ENCODE assay signal across 8 mouse cellular contexts in the genomic region with DNA sequence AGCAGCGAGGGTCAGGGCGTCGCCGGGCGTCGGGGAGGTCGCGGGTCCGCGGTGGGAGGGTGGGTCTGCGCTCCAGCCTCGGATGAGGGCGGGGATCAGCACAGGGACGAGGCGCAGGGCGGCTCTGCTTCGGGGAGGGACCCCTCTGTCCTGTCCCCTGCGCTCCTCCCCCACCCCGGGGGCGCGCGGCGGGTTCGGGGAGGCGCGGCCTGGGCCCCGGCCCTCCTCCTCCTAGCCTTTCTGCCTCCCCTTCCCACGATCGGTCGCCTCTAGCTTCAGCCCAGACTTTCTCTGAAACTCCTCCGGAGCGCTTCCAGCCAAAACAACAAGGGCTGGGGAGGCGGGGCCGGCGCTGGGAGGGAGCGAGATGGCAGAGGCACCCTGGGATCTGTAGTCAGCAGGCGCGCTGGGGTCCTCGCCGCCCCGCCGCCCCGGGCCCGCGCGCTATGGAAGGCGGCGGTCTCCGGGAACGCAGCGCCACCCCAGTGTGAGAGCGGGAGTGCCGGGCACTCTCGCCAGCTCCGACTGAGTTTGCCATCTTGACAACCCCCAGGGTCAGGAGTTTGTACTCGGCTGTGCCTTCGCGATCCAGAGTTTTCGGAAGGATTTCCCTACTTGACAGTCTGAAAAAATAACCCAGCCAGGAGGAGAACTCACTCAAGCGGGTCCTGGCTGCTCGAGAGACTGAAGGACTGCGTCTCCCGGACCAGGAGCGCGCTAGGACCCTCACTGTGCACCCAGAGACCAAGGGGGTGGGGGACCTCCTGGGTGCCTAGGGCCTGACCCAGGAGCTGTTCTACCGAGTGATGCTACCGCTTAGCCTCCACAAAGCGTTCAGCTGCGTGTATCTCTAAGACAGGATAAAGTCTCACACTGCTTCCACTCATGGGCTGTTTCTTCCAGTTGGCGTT. TPM values are rescaled to one million over a fixed set of nuclear protein-coding genes. Genes with fewer than 3 reads are reported as not detected.
DNase-seq lines count a peak whose midpoint lies in the region; ATAC-seq and TF ChIP-seq lines count a peak whose summit lies in the region.

A gene (minus strand): TSS at position 324 of the 911 bp plus-strand sequence.

- H3K4me1 ChIP-seq in G1E (ENCODE audit: insufficient read depth, low read depth, low read length): peaks cover 13% of the 10 kb centered on the region
- H3K4me1 ChIP-seq in forebrain, embryonic 16.5 days (replicated peaks; ENCODE audit: control insufficient read depth, insufficient read depth, low read length): peaks cover 25% of the 10 kb centered on the region
- H3K4me1 ChIP-seq in liver, embryonic 16.5 days (ENCODE audit: control insufficient read depth, low read depth, low read length): no peaks in the 10 kb centered on the region; the same call in 1 of the 2 replicates
- H3K4me1 ChIP-seq in neural tube, embryonic 14.5 days (ENCODE audit: control insufficient read depth, insufficient read depth, low read length): peaks cover 3% of the 10 kb centered on the region; the same call in 1 of the 2 replicates
- peaks cover 7% of the 10 kb centered on the region; the same call in 1 of the 2 replicates for H3K4me1 ChIP-seq in thymus, adult 2 months (replicated peaks; ENCODE audit: control insufficient read depth, insufficient read depth, low read length)

- peak; percentile 52 for DNase-seq in G1E (ENCODE audit: low spot score)
- DNase-seq in cerebellum, adult 18-20 months: peak; percentile 60 to 72
- DNase-seq in heart, postnatal 10 days: peak; percentile 94 to 96
- DNase-seq in large intestine, adult 2 months (ENCODE audit: low read depth, low spot score): no peak
- DNase-seq in thymus, adult 2 months: peak; percentile 52

- peaks cover 7% of the 10 kb centered on the region; the same call in 1 of the 2 replicates for H3K27me3 ChIP-seq in G1E (ENCODE audit: insufficient read depth, low read length)
- no peaks in the 10 kb centered on the region for H3K27me3 ChIP-seq in forebrain, embryonic 16.5 days (replicated peaks; ENCODE audit: control insufficient read depth, insufficient read depth, low read length)
- H3K27me3 ChIP-seq in liver, embryonic 16.5 days (ENCODE audit: control insufficient read depth, insufficient read depth, low read depth, low read length): peaks cover 32% of the 10 kb centered on the region
- no peaks in the 10 kb centered on the region for H3K27me3 ChIP-seq in neural tube, embryonic 14.5 days (ENCODE audit: control insufficient read depth, insufficient read depth, low read length)
- H3K27me3 ChIP-seq in thymus, adult 2 months (ENCODE audit: control insufficient read depth, insufficient read depth, low read length): peaks cover 5% of the 10 kb centered on the region

- no peak for TF ChIP-seq CTCF in G1E (IDR thresholded peaks at IDR 0.05; ENCODE audit: low read depth, low read length)
- TF ChIP-seq CTCF in thymus, adult 2 months (IDR thresholded peaks at IDR 0.05; ENCODE audit: borderline replicate concordance, control insufficient read depth, extremely low read depth, insufficient read depth, low read length, poor library complexity): no peak

- H3K27ac ChIP-seq in forebrain, embryonic 16.5 days (ENCODE audit: low read length): peak within 1 kb of the TSS; percentile 93
- peak within 1 kb of the TSS; percentile 87 for H3K27ac ChIP-seq in liver, embryonic 16.5 days (ENCODE audit: low read length)
- peak within 1 kb of the TSS; percentile 83 for H3K27ac ChIP-seq in neural tube, embryonic 14.5 days (ENCODE audit: low read depth, low read length)
- no peak within 1 kb of the TSS for H3K27ac ChIP-seq in thymus, adult 2 months (ENCODE audit: control insufficient read depth, insufficient read depth, low read length)

- intact Hi-C loops in heart, postnatal 10 days (cut with DNase I): no loop called here

- peak within 1 kb of the TSS; percentile 90 for H3K4me2 ChIP-seq in forebrain, embryonic 16.5 days (ENCODE audit: low read length)
- H3K4me2 ChIP-seq in liver, embryonic 16.5 days (ENCODE audit: low read depth, low read length): peak within 1 kb of the TSS; percentile 82
- peak within 1 kb of the TSS; percentile 69 for H3K4me2 ChIP-seq in neural tube, embryonic 14.5 days (ENCODE audit: low read depth, low read length)

- peak within 1 kb of the TSS; percentile 82 for H3K9ac ChIP-seq in forebrain, embryonic 16.5 days (replicated peaks; ENCODE audit: low read depth, low read length)
- H3K9ac ChIP-seq in liver, embryonic 16.5 days (ENCODE audit: low read depth, low read length): peak within 1 kb of the TSS; percentile 67
- peak within 1 kb of the TSS; percentile 70 for H3K9ac ChIP-seq in neural tube, embryonic 14.5 days (replicated peaks; ENCODE audit: low read depth, low read length)

- H3K9me3 ChIP-seq in G1E (replicated peaks): peaks cover 23% of the 10 kb centered on the region
- no peaks in the 10 kb centered on the region for H3K9me3 ChIP-seq in forebrain, embryonic 16.5 days (ENCODE audit: control insufficient read depth, low read length)
- no peaks in the 10 kb centered on the region for H3K9me3 ChIP-seq in liver, embryonic 16.5 days (replicated peaks; ENCODE audit: control insufficient read depth, low read length)
- H3K9me3 ChIP-seq in neural tube, embryonic 14.5 days (ENCODE audit: control insufficient read depth, low read length): no peaks in the 10 kb centered on the region

- no peaks in the 10 kb centered on the region for H3K36me3 ChIP-seq in G1E (replicated peaks)
- no peaks in the 10 kb centered on the region for H3K36me3 ChIP-seq in forebrain, embryonic 16.5 days (ENCODE audit: control insufficient read depth, insufficient read depth)
- H3K36me3 ChIP-seq in liver, embryonic 16.5 days (ENCODE audit: control insufficient read depth, insufficient read depth): no peaks in the 10 kb centered on the region
- no peaks in the 10 kb centered on the region for H3K36me3 ChIP-seq in neural tube, embryonic 14.5 days (ENCODE audit: control insufficient read depth, insufficient read depth, low read length)
- H3K36me3 ChIP-seq in thymus, adult 2 months (ENCODE audit: control insufficient read depth, insufficient read depth, low read length): no peaks in the 10 kb centered on the region

- peak; percentile 45 for ATAC-seq in G1E (ENCODE audit: extremely low read depth, insufficient number of reproducible peaks, low FRiP score, poor library complexity, severe bottlenecking)
- ATAC-seq in forebrain, embryonic 16.5 days: peak; percentile 97
- peak; percentile 84 for ATAC-seq in liver, embryonic 16.5 days (ENCODE audit: low read depth)
- peak; percentile 98 for ATAC-seq in neural tube, embryonic 14.5 days (ENCODE audit: low read depth)

- TF ChIP-seq POLR2A in thymus, adult 2 months (IDR thresholded peaks at IDR 0.05; ENCODE audit: control insufficient read depth, extremely low read depth, insufficient read depth, low read length, poor library complexity): no peak

- WGBS in forebrain, embryonic 16.5 days: under 1% methylated on average over 55 of the region's 70 CpGs
- 2% methylated on average over 68 of the region's 70 CpGs for WGBS in large intestine, adult 2 months
- WGBS in liver, embryonic 16.5 days (ENCODE audit: insufficient replicate concordance): under 1% methylated on average over 64 of the region's 70 CpGs
- under 1% methylated on average over 67 of the region's 70 CpGs for WGBS in neural tube, embryonic 14.5 days
- WGBS in thymus, adult 2 months: 6% methylated on average over 68 of the region's 70 CpGs

- H3K4me3 ChIP-seq in G1E (ENCODE audit: low read depth, low read length): peak within 1 kb of the TSS; percentile 80
- peak within 1 kb of the TSS; percentile 90 for H3K4me3 ChIP-seq in forebrain, embryonic 16.5 days (replicated peaks; ENCODE audit: low read length)
- H3K4me3 ChIP-seq in liver, embryonic 16.5 days (ENCODE audit: low read depth, low read length): peak within 1 kb of the TSS; percentile 69
- H3K4me3 ChIP-seq in neural tube, embryonic 14.5 days (ENCODE audit: low read depth, low read length): peak within 1 kb of the TSS; percentile 61
- H3K4me3 ChIP-seq in thymus, adult 2 months (ENCODE audit: control insufficient read depth, insufficient read depth, low read length): peak within 1 kb of the TSS; percentile 38

RNA-seq across cellular contexts. Expression of the gene that starts here (rescaled TPM):
- total RNA-seq in G1E (2014; fragmentation: Nextera tagmentation): 20.8 and 28.2 TPM in 2 replicates
- total RNA-seq in G1E (2017): 3.9 and 4.4 TPM in 2 replicates
- 2.7 and 3.0 TPM in 2 replicates for polyA plus RNA-seq in G1E (2012)
- 10.6 and 11.8 TPM in 2 replicates for polyA plus RNA-seq in forebrain, embryonic 16.5 days (2015; fragmentation: Nextera tagmentation; extraction: Ambion mirVana)
- 10 to 100 TPM; 41.2 to 51.1 TPM for total RNA-seq in heart, postnatal 10 days (2021)
- polyA plus RNA-seq in large intestine, adult 2 months (2012; rRNA removed): 10.5 and 13.4 TPM in 2 replicates
- polyA plus RNA-seq in liver, embryonic 16.5 days (2015; fragmentation: Nextera tagmentation; extraction: Ambion mirVana): 6.1 and 7.2 TPM in 2 replicates
- 12.5 and 18.4 TPM in 2 replicates for polyA plus RNA-seq in neural tube, embryonic 14.5 days (2014; fragmentation: Nextera tagmentation; extraction: Ambion mirVana)
- 5.6 and 8.9 TPM in 2 replicates for polyA plus RNA-seq in thymus, adult 2 months (2012; rRNA removed)

Comparison
In these comparisons a context has a peak if more than half of its experiments do, and no peak if none do; other contexts are left out.
1. ATAC-seq: peak in every context shown above with its lines; median percentile 98 in neural tube, embryonic 14.5 days; 97 in forebrain, embryonic 16.5 days; 84 in liver, embryonic 16.5 days; 45 in G1E.
2. H3K4me3 ChIP-seq: peak in every context shown above with its lines; median percentile 90 in forebrain, embryonic 16.5 days; 80 in G1E; 69 in liver, embryonic 16.5 days; 61 in neural tube, embryonic 14.5 days; 38 in thymus, adult 2 months.